Comparison of ENCODE assay signal across 7 mouse cellular contexts in the genomic region with DNA sequence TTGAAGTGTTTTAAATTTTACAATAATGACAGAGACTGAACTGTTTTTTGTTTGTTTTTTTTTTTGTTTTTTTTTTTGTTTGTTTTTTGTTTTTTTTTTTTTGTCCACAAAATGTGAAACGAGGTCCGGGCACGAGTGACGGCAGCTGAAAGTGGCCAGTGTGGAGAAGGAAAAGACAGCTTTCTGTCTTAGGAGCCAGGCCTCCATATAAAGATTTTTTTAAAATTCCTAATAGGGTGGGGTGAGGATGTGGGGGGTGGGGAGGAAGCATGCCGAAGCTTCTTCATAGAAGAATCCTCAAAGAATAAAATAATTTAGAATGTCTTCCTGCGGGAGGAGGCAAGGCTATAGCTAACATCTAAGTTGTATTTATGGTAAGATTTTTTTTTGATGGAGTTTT.
DNase-seq lines count a peak whose midpoint lies in the region; ATAC-seq lines count a peak whose summit lies in the region.

No protein-coding gene starts in this region.

- no peak for ATAC-seq in megakaryocyte, adult 5-6 weeks (ENCODE audit: poor library complexity, severe bottlenecking)
- no peak for ATAC-seq in embryonic facial prominence, embryonic 15.5 days (ENCODE audit: insufficient number of reproducible peaks, low FRiP score, low TSS enrichment, low read depth)
- no peak for ATAC-seq in intestine, embryonic 15.5 days
- no peak for ATAC-seq in midbrain, embryonic 14.5 days (ENCODE audit: low FRiP score, low TSS enrichment)

- no peaks in the 10 kb centered on the region for H3K36me3 ChIP-seq in megakaryocyte, embryonic 14.5 days (replicated peaks; ENCODE audit: low read length)
- H3K36me3 ChIP-seq in embryonic facial prominence, embryonic 15.5 days: no peaks in the 10 kb centered on the region
- H3K36me3 ChIP-seq in intestine, embryonic 15.5 days: no peaks in the 10 kb centered on the region
- no peaks in the 10 kb centered on the region for H3K36me3 ChIP-seq in midbrain, embryonic 14.5 days (ENCODE audit: control insufficient read depth, insufficient read depth, low read length)

- H3K4me3 ChIP-seq in megakaryocyte, embryonic 14.5 days (replicated peaks): peak overlapping the region; percentile 93
- peak overlapping the region; percentile 62 for H3K4me3 ChIP-seq in embryonic facial prominence, embryonic 15.5 days (replicated peaks)
- peak overlapping the region; percentile 56 for H3K4me3 ChIP-seq in intestine, embryonic 15.5 days (replicated peaks)
- peak overlapping the region; percentile 66 for H3K4me3 ChIP-seq in midbrain, embryonic 14.5 days (replicated peaks; ENCODE audit: low read depth, low read length)

- peak overlapping the region; percentile 95 for H3K27ac ChIP-seq in embryonic facial prominence, embryonic 15.5 days (replicated peaks)
- peak overlapping the region; percentile 91; the same call in 1 of the 2 replicates for H3K27ac ChIP-seq in intestine, embryonic 15.5 days
- peak overlapping the region; percentile 95 for H3K27ac ChIP-seq in midbrain, embryonic 14.5 days (replicated peaks; ENCODE audit: low read depth, low read length)

- peak overlapping the region; percentile 71 for H3K9ac ChIP-seq in embryonic facial prominence, embryonic 15.5 days
- H3K9ac ChIP-seq in intestine, embryonic 15.5 days: peak overlapping the region; percentile 67
- H3K9ac ChIP-seq in midbrain, embryonic 14.5 days (replicated peaks; ENCODE audit: low read length): peak overlapping the region; percentile 79

- DNase-seq in midbrain, embryonic 14.5 days: peak; percentile 73
- no peak for DNase-seq in layer of hippocampus, postnatal 25 days (ENCODE audit: extremely low spot score in 1 of 2, low spot score in 1 of 2)
- DNase-seq in spleen, adult 18-20 months: no peak

- no peaks in the 10 kb centered on the region for H3K9me3 ChIP-seq in megakaryocyte, embryonic 14.5 days
- H3K9me3 ChIP-seq in embryonic facial prominence, embryonic 15.5 days (replicated peaks): no peaks in the 10 kb centered on the region
- no peaks in the 10 kb centered on the region for H3K9me3 ChIP-seq in intestine, embryonic 15.5 days
- no peaks in the 10 kb centered on the region for H3K9me3 ChIP-seq in midbrain, embryonic 14.5 days (ENCODE audit: control insufficient read depth, low read length)

- H3K27me3 ChIP-seq in megakaryocyte, embryonic 14.5 days (replicated peaks): no peaks in the 10 kb centered on the region
- no peaks in the 10 kb centered on the region for H3K27me3 ChIP-seq in embryonic facial prominence, embryonic 15.5 days
- H3K27me3 ChIP-seq in intestine, embryonic 15.5 days (replicated peaks): no peaks in the 10 kb centered on the region
- no peaks in the 10 kb centered on the region for H3K27me3 ChIP-seq in midbrain, embryonic 14.5 days (ENCODE audit: control insufficient read depth, insufficient read depth, low read length)

- peaks cover 33% of the 10 kb centered on the region for H3K4me1 ChIP-seq in megakaryocyte, embryonic 14.5 days
- peaks cover 8% of the 10 kb centered on the region; the same call in 1 of the 2 replicates for H3K4me1 ChIP-seq in embryonic facial prominence, embryonic 15.5 days
- no peaks in the 10 kb centered on the region for H3K4me1 ChIP-seq in intestine, embryonic 15.5 days (replicated peaks)
- peaks cover 19% of the 10 kb centered on the region for H3K4me1 ChIP-seq in midbrain, embryonic 14.5 days (ENCODE audit: control insufficient read depth, insufficient read depth, low read length)

- WGBS in embryonic facial prominence, embryonic 15.5 days: under 1% methylated on average over 6 of the region's 6 CpGs
- 3% methylated on average over 6 of the region's 6 CpGs for WGBS in intestine, embryonic 15.5 days
- WGBS in midbrain, embryonic 14.5 days: 1% methylated on average over 6 of the region's 6 CpGs

- peak overlapping the region; percentile 51 for H3K4me2 ChIP-seq in embryonic facial prominence, embryonic 15.5 days (replicated peaks)
- H3K4me2 ChIP-seq in intestine, embryonic 15.5 days (replicated peaks): peak overlapping the region; percentile 70
- H3K4me2 ChIP-seq in midbrain, embryonic 14.5 days (ENCODE audit: low read length): peak overlapping the region; percentile 66
